Mouse (Mus musculus) midbrain, embryonic 12.5 days (tissue): ENCODE measurements around the gene Anp32b. TPM values are rescaled to one million over a fixed set of nuclear protein-coding genes. Genes with fewer than 3 reads are reported as not detected.

Experiments used
- ATAC-seq: fragments of 200-750 bp; cut with Nextera tagmentation; 2 replicates; pipeline ENCODE4 v1.8.0; 2017; ENCODE audit warnings: low read depth, moderate TSS enrichment, moderate library complexity; ENCODE audit not compliant: low FRiP score
- H3K27ac ChIP-seq: fragments of 300-500 bp; sonication (generic); replicated peaks from 2 replicates; pipeline ENCODE4 v1.5.1; 2016; ENCODE audit warnings: mild to moderate bottlenecking
- H3K27me3 ChIP-seq: fragments of 300-500 bp; sonication (generic); 2 replicates; pipeline ENCODE4 v1.6.1; 2016; ENCODE audit warnings: mild to moderate bottlenecking
- H3K36me3 ChIP-seq: fragments of 300-500 bp; sonication (generic); 2 replicates; pipeline ENCODE4 v1.6.1; 2016
- H3K4me1 ChIP-seq: fragments of 300-500 bp; sonication (generic); 2 replicates; pipeline ENCODE4 v1.6.1; 2016
- H3K4me2 ChIP-seq: fragments of 300-500 bp; sonication (generic); replicated peaks from 2 replicates; pipeline ENCODE4 v1.6.1; 2016; ENCODE audit warnings: mild to moderate bottlenecking, moderate library complexity
- H3K4me3 ChIP-seq: fragments of 300-500 bp; sonication (generic); 2 replicates; pipeline ENCODE4 v1.5.1; 2016; ENCODE audit warnings: mild to moderate bottlenecking
- H3K9ac ChIP-seq: fragments of 300-500 bp; sonication (generic); replicated peaks from 2 replicates; pipeline ENCODE4 v1.6.1; 2016; ENCODE audit warnings: mild to moderate bottlenecking, moderate library complexity
- H3K9me3 ChIP-seq: fragments of 300-500 bp; sonication (generic); 2 replicates; pipeline ENCODE4 v1.6.1; 2016; ENCODE audit warnings: mild to moderate bottlenecking
- WGBS: fragments of 180-500 bp; shearing (Covaris S2); methylation state at CpG from one replicate; pipeline ENCODE4 v1.1.7; 2016; 5-methylcytosine and 5-hydroxymethylcytosine counted together
- polyA plus RNA-seq: library from polyadenylated mRNA; unstranded; fragments of >200 nt; fragmentation: Nextera tagmentation; extraction: Ambion mirVana; gene quantifications from 2 replicates; pipeline ENCODE4 v1.2.1, GENCODE M21; 2016

Gene Anp32b
- polyA plus RNA-seq, 1 experiment from 2014 or later: 237 TPM

GRCm38 (mm10) chr4:46520491-46520890 is 69.8 kb downstream of the Anp32b start:
- Histone ChIP-seq H3K9me3 (0 out of 2 replicates have a peak, but pooled peaks cover 5% of the 10 kb centered on the region), H3K36me3 (no peaks in the 10 kb centered on the region), H3K9ac (no peak overlapping the region), H3K4me3 (no peak overlapping the region), H3K27ac (no peak overlapping the region), H3K4me1 (no peaks in the 10 kb centered on the region), H3K27me3 (peaks cover 5% of the 10 kb centered on the region; the same call in 1 of the 2 replicates), H3K4me2 (no peak overlapping the region)
- ATAC-seq: no peak
- WGBS: 95% methylated on average over 2 of the region's 2 CpGs

- Histone ChIP-seq H3K36me3 (no peaks in the 10 kb centered on the region), H3K9me3 (0 out of 2 replicates have a peak, but pooled peaks cover 5% of the 10 kb centered on the region), H3K27ac (no peak overlapping the region), H3K4me3 (no peak overlapping the region), H3K9ac (no peak overlapping the region), H3K4me2 (no peak overlapping the region), H3K27me3 (peaks cover 5% of the 10 kb centered on the region; the same call in 1 of the 2 replicates), H3K4me1 (no peaks in the 10 kb centered on the region)
- 86% methylated on average over 10 of the region's 10 CpGs for WGBS
- ATAC-seq: no peak
Observed at GRCm38 (mm10) chr4:46521457-46521856, 70.8 kb downstream of the Anp32b start.

Other genes with a start within 250 kb of the Anp32b start
- not detected in 2 replicates for gene Foxe1, start 107.3 kb upstream of the Anp32b start, polyA plus RNA-seq
- 9.4 and 10.0 TPM in 2 replicates for gene Trmo, start 61.5 kb upstream of the Anp32b start, polyA plus RNA-seq
- gene Hemgn, start 37.4 kb upstream of the Anp32b start, polyA plus RNA-seq: 2.6 and 3.6 TPM in 2 replicates
- 58.3 and 72.6 TPM in 2 replicates for gene Nans, start 38.3 kb downstream of the Anp32b start, polyA plus RNA-seq
- 0.52 and 1.4 TPM in 2 replicates for gene Trim14, start 85.2 kb downstream of the Anp32b start, polyA plus RNA-seq
- gene Coro2a, start 151.3 kb downstream of the Anp32b start, polyA plus RNA-seq: 2.6 and 2.8 TPM in 2 replicates
- gene Tbc1d2, start 199.3 kb downstream of the Anp32b start, polyA plus RNA-seq: 0.75 and 0.84 TPM in 2 replicates